Mouse (Mus musculus) bone marrow macrophage, adult 2 months (primary cell): ENCODE results near the gene Stac2.

Source experiments
- CTCF ChIP-seq: IDR thresholded peaks from 2 replicates; pipeline ENCODE4 v1.5.1; 2012; ENCODE audit warnings: low read depth, mild to moderate bottlenecking, low read length, moderate library complexity
- POLR2A ChIP-seq: IDR thresholded peaks from 2 replicates; pipeline ENCODE4 v1.6.1; 2012; ENCODE audit warnings: mild to moderate bottlenecking, low read depth, low read length, borderline replicate concordance

DNA sequence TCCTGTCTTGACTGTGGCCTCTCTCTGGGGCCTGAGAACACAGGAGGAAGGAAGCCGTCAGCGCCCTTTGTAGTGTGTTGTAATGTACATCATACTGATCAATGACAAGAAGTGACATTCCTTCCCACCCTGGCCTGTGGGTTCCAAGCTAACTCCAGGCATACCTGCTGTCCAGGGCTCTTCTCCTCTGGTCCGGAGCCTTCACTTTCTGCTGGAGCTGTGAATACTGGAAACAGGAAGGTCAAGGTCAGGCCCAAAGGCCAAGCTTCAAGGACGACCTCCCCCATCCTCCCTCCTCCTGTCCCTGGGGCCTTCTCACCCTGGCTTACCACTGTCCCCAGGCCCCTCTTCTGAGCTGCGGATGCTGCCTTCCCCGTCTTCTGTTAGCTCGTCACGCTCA lies 12.3 kb downstream of the Stac2 start:
- no peak for TF ChIP-seq CTCF
- no peak for TF ChIP-seq POLR2A
